Mouse (Mus musculus) limb, embryonic 14.5 days (tissue): ENCODE data around the gene Vmn1r229. TPM values are rescaled to one million over a fixed set of nuclear protein-coding genes. Genes with fewer than 3 reads are reported as not detected.

Experiments used
- ATAC-seq: fragments of 200-750 bp; cut with Nextera tagmentation; 2 replicates; pipeline ENCODE4 v1.8.0; 2017; ENCODE audit warnings: low read depth, moderate number of reproducible peaks, moderate TSS enrichment; ENCODE audit not compliant: low FRiP score
- DNase-seq: peaks from one replicate; pipeline ENCODE4 v3.0.0-alpha.2; 2015; ENCODE audit warnings: low spot score
- H3K27ac ChIP-seq: fragments of 300-500 bp; sonication (generic); replicated peaks from 2 replicates; pipeline ENCODE4 v1.5.1; 2014; ENCODE audit warnings: low read depth, mild to moderate bottlenecking, low read length, moderate library complexity, mixed read lengths
- H3K27me3 ChIP-seq: fragments of 300-500 bp; sonication (generic); 2 replicates; pipeline ENCODE4 v1.6.1; 2014; ENCODE audit warnings: low read length, mixed read lengths; ENCODE audit not compliant: control insufficient read depth, insufficient read depth
- H3K36me3 ChIP-seq: fragments of 300-500 bp; sonication (generic); 2 replicates; pipeline ENCODE4 v1.6.1; 2014; ENCODE audit warnings: mild to moderate bottlenecking, low read length, moderate library complexity, mixed read lengths; ENCODE audit not compliant: control insufficient read depth, insufficient read depth
- H3K4me1 ChIP-seq: fragments of 300-500 bp; sonication (generic); 2 replicates; pipeline ENCODE4 v1.6.1; 2014; ENCODE audit warnings: antibody characterized with exemption, low read length, mixed read lengths; ENCODE audit not compliant: control insufficient read depth, insufficient read depth
- H3K4me2 ChIP-seq: fragments of 300-500 bp; sonication (generic); replicated peaks from 2 replicates; pipeline ENCODE4 v1.6.1; 2014; ENCODE audit warnings: low read depth, mild to moderate bottlenecking, low read length, moderate library complexity; ENCODE audit not compliant: severe bottlenecking
- H3K4me3 ChIP-seq: fragments of 300-500 bp; sonication (generic); replicated peaks from 2 replicates; pipeline ENCODE4 v1.5.1; 2014; ENCODE audit warnings: low read length
- H3K9ac ChIP-seq: fragments of 300-500 bp; sonication (generic); 2 replicates; pipeline ENCODE4 v1.6.1; 2014; ENCODE audit warnings: mild to moderate bottlenecking, low read depth, low read length, moderate library complexity; ENCODE audit not compliant: severe bottlenecking
- H3K9me3 ChIP-seq: fragments of 300-500 bp; sonication (generic); 2 replicates; pipeline ENCODE4 v1.6.1; 2016; ENCODE audit warnings: low read length; ENCODE audit not compliant: control insufficient read depth
- POLR2A ChIP-seq: fragments of 200-500 bp; IDR thresholded peaks from 2 replicates; pipeline ENCODE4 v1.8.0; 2012; ENCODE audit warnings: inconsistent platforms, mild to moderate bottlenecking, moderate library complexity, borderline replicate concordance; ENCODE audit not compliant: insufficient read depth, insufficient read length; ENCODE audit errors: extremely low read depth
- WGBS: fragments of 180-500 bp; shearing (Covaris S2); extraction: QIAGEN DNeasy Blood & Tissue Kit; methylation state at CpG from one replicate; pipeline ENCODE4 v1.1.7; 2014; 5-methylcytosine and 5-hydroxymethylcytosine counted together
- polyA plus RNA-seq, 2 experiments: library from polyadenylated mRNA; depleted of rRNA in 1 of 2; stranded (reverse) in 1 of 2; unstranded in 1 of 2; fragments of >200 nt; fragmentation: Nextera tagmentation in 1 of 2; extraction: Ambion mirVana in 1 of 2; gene quantifications; 2 replicates each; pipeline versions ENCODE4 v1.2.1 to v1.2.3; 2012 to 2014

The Vmn1r229 gene
- polyA plus RNA-seq (2012; rRNA removed): not detected in 2 replicates
- polyA plus RNA-seq (2014; fragmentation: Nextera tagmentation; extraction: Ambion mirVana): not detected in 2 replicates

- H3K27me3 ChIP-seq: no peaks in the 10 kb centered on the region
- H3K36me3 ChIP-seq: no peaks in the 10 kb centered on the region
- no peaks in the 10 kb centered on the region for H3K9me3 ChIP-seq
- DNase-seq: no peak
- H3K4me1 ChIP-seq: no peaks in the 10 kb centered on the region
- no peak within 1 kb of the TSS for H3K4me2 ChIP-seq
- no peak for TF ChIP-seq POLR2A
- H3K4me3 ChIP-seq: no peak within 1 kb of the TSS
- H3K27ac ChIP-seq: no peak within 1 kb of the TSS
- no peak within 1 kb of the TSS for H3K9ac ChIP-seq
- 49% methylated on average over 1 of the region's 1 CpGs for WGBS
- ATAC-seq: no peak
Observed at GRCm38 (mm10) chr17:20811255-20811654, at the start of gene Vmn1r229. Gene Vmn1r229 (plus strand): TSS chr17:20811555.

- no peak for ATAC-seq
Observed at GRCm38 (mm10) chr17:20786057-20786456, 25.3 kb upstream of the Vmn1r229 start, which contains the start of gene Vmn1r228. Gene Vmn1r228 (minus strand): TSS chr17:20786157.

GRCm38 (mm10) chr17:20840144-20840543, 28.8 kb downstream of the Vmn1r229 start, which contains the start of gene Vmn1r230:
Gene Vmn1r230 (plus strand): TSS chr17:20840444.
- no peak within 1 kb of the TSS for H3K4me3 ChIP-seq
- no peak for DNase-seq

More at GRCm38 (mm10) chr17:20786057-20786456, 25.3 kb upstream of the Vmn1r229 start, which contains the start of gene Vmn1r228:
- Histone ChIP-seq H3K4me2 (no peak within 1 kb of the TSS), H3K4me1 (no peaks in the 10 kb centered on the region), H3K27me3 (no peaks in the 10 kb centered on the region), H3K9ac (no peak within 1 kb of the TSS), H3K9me3 (peaks cover 6% of the 10 kb centered on the region; the same call in 1 of the 2 replicates), H3K4me3 (no peak within 1 kb of the TSS), H3K36me3 (no peaks in the 10 kb centered on the region), H3K27ac (no peak within 1 kb of the TSS)
- TF ChIP-seq POLR2A: no peak
- no peak for DNase-seq

More at GRCm38 (mm10) chr17:20840144-20840543, 28.8 kb downstream of the Vmn1r229 start, which contains the start of gene Vmn1r230:
- no peaks in the 10 kb centered on the region for H3K4me1 ChIP-seq
- no peak for ATAC-seq
- no peaks in the 10 kb centered on the region for H3K9me3 ChIP-seq
- H3K27me3 ChIP-seq: no peaks in the 10 kb centered on the region
- no peaks in the 10 kb centered on the region for H3K36me3 ChIP-seq
- no peak for TF ChIP-seq POLR2A
- no peak within 1 kb of the TSS for H3K9ac ChIP-seq
- no peak within 1 kb of the TSS for H3K27ac ChIP-seq
- WGBS: 22% methylated on average over 1 of the region's 1 CpGs
- H3K4me2 ChIP-seq: no peak within 1 kb of the TSS

Other genes with a start within 250 kb of the Vmn1r229 start
- gene Vmn2r109, start 246.8 kb upstream of the Vmn1r229 start, polyA plus RNA-seq (2012; rRNA removed): not detected in 2 replicates
- not detected in 2 replicates for gene Vmn2r109, start 246.8 kb upstream of the Vmn1r229 start, polyA plus RNA-seq (2014; fragmentation: Nextera tagmentation; extraction: Ambion mirVana)
- not detected in 2 replicates for gene Vmn2r110, start 215.1 kb upstream of the Vmn1r229 start, polyA plus RNA-seq (2012; rRNA removed)
- gene Vmn2r110, start 215.1 kb upstream of the Vmn1r229 start, polyA plus RNA-seq (2014; fragmentation: Nextera tagmentation; extraction: Ambion mirVana): 0.03 and 0.07 TPM in 2 replicates
- gene Fpr-rs3, start 186.7 kb upstream of the Vmn1r229 start, polyA plus RNA-seq (2012; rRNA removed): not detected in 2 replicates
- not detected in 2 replicates for gene Fpr-rs3, start 186.7 kb upstream of the Vmn1r229 start, polyA plus RNA-seq (2014; fragmentation: Nextera tagmentation; extraction: Ambion mirVana)
- gene Vmn1r226, start 128.7 kb upstream of the Vmn1r229 start, polyA plus RNA-seq (2012; rRNA removed): not detected in 2 replicates
- not detected in 2 replicates for gene Vmn1r226, start 128.7 kb upstream of the Vmn1r229 start, polyA plus RNA-seq (2014; fragmentation: Nextera tagmentation; extraction: Ambion mirVana)
- gene Vmn1r227, start 81.7 kb upstream of the Vmn1r229 start, polyA plus RNA-seq (2012; rRNA removed): not detected in 2 replicates
- gene Vmn1r227, start 81.7 kb upstream of the Vmn1r229 start, polyA plus RNA-seq (2014; fragmentation: Nextera tagmentation; extraction: Ambion mirVana): not detected in 2 replicates
- not detected in 2 replicates for gene Vmn1r228, start 25.4 kb upstream of the Vmn1r229 start, polyA plus RNA-seq (2012; rRNA removed)
- not detected in 2 replicates for gene Vmn1r228, start 25.4 kb upstream of the Vmn1r229 start, polyA plus RNA-seq (2014; fragmentation: Nextera tagmentation; extraction: Ambion mirVana)
- gene Vmn1r230, start 28.9 kb downstream of the Vmn1r229 start, polyA plus RNA-seq (2012; rRNA removed): not detected in 2 replicates
- not detected in 2 replicates for gene Vmn1r230, start 28.9 kb downstream of the Vmn1r229 start, polyA plus RNA-seq (2014; fragmentation: Nextera tagmentation; extraction: Ambion mirVana)
- gene Vmn1r231, start 93.5 kb downstream of the Vmn1r229 start, polyA plus RNA-seq (2012; rRNA removed): not detected in 2 replicates
- gene Vmn1r231, start 93.5 kb downstream of the Vmn1r229 start, polyA plus RNA-seq (2014; fragmentation: Nextera tagmentation; extraction: Ambion mirVana): not detected in 2 replicates
- not detected in 2 replicates for gene Vmn1r232, start 108.2 kb downstream of the Vmn1r229 start, polyA plus RNA-seq (2012; rRNA removed)
- not detected in 2 replicates for gene Vmn1r232, start 108.2 kb downstream of the Vmn1r229 start, polyA plus RNA-seq (2014; fragmentation: Nextera tagmentation; extraction: Ambion mirVana)
- 245 and 276 TPM in 2 replicates for gene Ppp2r1a, start 133.8 kb downstream of the Vmn1r229 start, polyA plus RNA-seq (2012; rRNA removed)
- 383 and 396 TPM in 2 replicates for gene Ppp2r1a, start 133.8 kb downstream of the Vmn1r229 start, polyA plus RNA-seq (2014; fragmentation: Nextera tagmentation; extraction: Ambion mirVana)
- not detected in 2 replicates for gene Vmn1r233, start 184.9 kb downstream of the Vmn1r229 start, polyA plus RNA-seq (2012; rRNA removed)
- not detected in 2 replicates for gene Vmn1r233, start 184.9 kb downstream of the Vmn1r229 start, polyA plus RNA-seq (2014; fragmentation: Nextera tagmentation; extraction: Ambion mirVana)
- gene Zfp160, start 197.3 kb downstream of the Vmn1r229 start, polyA plus RNA-seq (2012; rRNA removed): 19.7 and 24.5 TPM in 2 replicates
- 19.0 and 19.8 TPM in 2 replicates for gene Zfp160, start 197.3 kb downstream of the Vmn1r229 start, polyA plus RNA-seq (2014; fragmentation: Nextera tagmentation; extraction: Ambion mirVana)